Mouse (Mus musculus) stomach, postnatal 0 days (tissue): ENCODE data around the gene Ston2. TPM values are rescaled to one million over a fixed set of nuclear protein-coding genes. Genes with fewer than 3 reads are reported as not detected.
A peak's percentile ranks its signal among the peaks of the same experiment; 100 is the strongest.

Experiments used
- ATAC-seq: fragments of 200-750 bp; cut with Nextera tagmentation; 2 replicates; pipeline ENCODE4 v1.8.0; 2017; ENCODE audit not compliant: low FRiP score, low TSS enrichment
- DNase-seq: peaks from one replicate; pipeline ENCODE4 v3.0.0-alpha.2; 2016; ENCODE audit warnings: low spot score
- H3K27ac ChIP-seq: fragments of 300-500 bp; sonication (generic); replicated peaks from 2 replicates; pipeline ENCODE4 v1.5.1; 2014; ENCODE audit warnings: mild to moderate bottlenecking, control low read depth
- H3K27me3 ChIP-seq: fragments of 300-500 bp; sonication (generic); 2 replicates; pipeline ENCODE4 v1.6.1; 2014; ENCODE audit warnings: low read length; ENCODE audit not compliant: control insufficient read depth, insufficient read depth
- H3K36me3 ChIP-seq: fragments of 300-500 bp; sonication (generic); 2 replicates; pipeline ENCODE4 v1.6.1; 2014; ENCODE audit warnings: low read length, mixed read lengths; ENCODE audit not compliant: control insufficient read depth, insufficient read depth
- H3K4me1 ChIP-seq: fragments of 300-500 bp; sonication (generic); replicated peaks from 2 replicates; pipeline ENCODE4 v1.6.1; 2014; ENCODE audit warnings: antibody characterized with exemption; ENCODE audit not compliant: control insufficient read depth, insufficient read depth
- H3K4me2 ChIP-seq: fragments of 300-500 bp; sonication (generic); replicated peaks from 2 replicates; pipeline ENCODE4 v1.6.1; 2014; ENCODE audit warnings: low read depth, mild to moderate bottlenecking, control low read depth, moderate library complexity
- H3K4me3 ChIP-seq: fragments of 300-500 bp; sonication (generic); 2 replicates; pipeline ENCODE4 v1.5.1; 2014; ENCODE audit warnings: low read depth, low read length, control low read depth
- H3K9ac ChIP-seq: fragments of 300-500 bp; sonication (generic); 2 replicates; pipeline ENCODE4 v1.6.1; 2014; ENCODE audit warnings: mild to moderate bottlenecking, low read length, control low read depth, mixed read lengths
- H3K9me3 ChIP-seq: fragments of 300-500 bp; sonication (generic); 2 replicates; pipeline ENCODE4 v1.6.1; 2016; ENCODE audit warnings: low read length; ENCODE audit not compliant: control insufficient read depth
- CTCF ChIP-seq: IDR thresholded peaks from 2 replicates; pipeline ENCODE4 v1.5.1; 2016; ENCODE audit warnings: antibody characterized with exemption, low read depth, mild to moderate bottlenecking, moderate library complexity
- EP300 ChIP-seq: optimal IDR thresholded peaks from 2 replicates; pipeline ENCODE3; 2016; ENCODE audit warnings: antibody characterized with exemption
- WGBS: fragments of 180-500 bp; shearing (Covaris S2); extraction: QIAGEN DNeasy Blood & Tissue Kit; methylation state at CpG from one replicate; pipeline ENCODE4 v1.1.7; 2014; 5-methylcytosine and 5-hydroxymethylcytosine counted together
- polyA plus RNA-seq: library from polyadenylated mRNA; unstranded; fragments of >200 nt; fragmentation: Nextera tagmentation; extraction: Ambion mirVana; gene quantifications from 2 replicates; pipeline ENCODE4 v1.2.1, GENCODE M21; 2015

Gene Ston2
- polyA plus RNA-seq, 1 experiment from 2014 or later, result 5.5 TPM

- no peak for TF ChIP-seq EP300
- no peak for TF ChIP-seq CTCF
- 81% methylated on average over 3 of the region's 3 CpGs for WGBS
- ATAC-seq, result no peak
- Histone ChIP-seq H3K9ac (no peak overlapping the region), H3K27me3 (no peaks in the 10 kb centered on the region), H3K4me1 (no peaks in the 10 kb centered on the region), H3K4me3 (no peak overlapping the region), H3K4me2 (no peak overlapping the region), H3K36me3 (no peaks in the 10 kb centered on the region), H3K27ac (no peak overlapping the region), H3K9me3 (no peaks in the 10 kb centered on the region)
- no peak for DNase-seq
Measured at GRCm38 (mm10) chr12:91666607-91667006, 121.6 kb downstream of the Ston2 start.

- WGBS, result 83% methylated on average over 5 of the region's 5 CpGs
- Histone ChIP-seq H3K36me3 (no peaks in the 10 kb centered on the region), H3K9me3 (no peaks in the 10 kb centered on the region), H3K4me2 (no peak overlapping the region), H3K27me3 (no peaks in the 10 kb centered on the region), H3K4me3 (no peak overlapping the region), H3K9ac (no peak overlapping the region), H3K4me1 (no peaks in the 10 kb centered on the region), H3K27ac (no peak overlapping the region)
- TF ChIP-seq EP300 (no peak), CTCF (no peak)
- DNase-seq, result no peak
- ATAC-seq, result no peak
Measured at GRCm38 (mm10) chr12:91665431-91665830, 122.8 kb downstream of the Ston2 start.

GRCm38 (mm10) chr12:91663260-91663659 is 124.9 kb downstream of the Ston2 start:
- 55% methylated on average over 6 of the region's 6 CpGs for WGBS
- no peak overlapping the region for H3K9ac ChIP-seq
- H3K27ac ChIP-seq, result 0 out of 2 replicates have a peak overlapping the region, but pooled peaks have one; percentile 8
- DNase-seq (no peak), ATAC-seq (no peak)
- no peak overlapping the region for H3K4me2 ChIP-seq
- H3K27me3 ChIP-seq, result no peaks in the 10 kb centered on the region
- no peaks in the 10 kb centered on the region for H3K36me3 ChIP-seq
- TF ChIP-seq CTCF, result no peak
- TF ChIP-seq EP300, result no peak
- no peaks in the 10 kb centered on the region for H3K4me1 ChIP-seq
- H3K9me3 ChIP-seq, result no peaks in the 10 kb centered on the region
- H3K4me3 ChIP-seq, result no peak overlapping the region

GRCm38 (mm10) chr12:91662844-91663243 is 125.3 kb downstream of the Ston2 start:
- no peak overlapping the region for H3K27ac ChIP-seq
- ATAC-seq (no peak), DNase-seq (no peak)
- H3K27me3 ChIP-seq, result no peaks in the 10 kb centered on the region
- no peak overlapping the region for H3K9ac ChIP-seq
- 76% methylated on average over 4 of the region's 4 CpGs for WGBS
- no peak overlapping the region for H3K4me2 ChIP-seq
- H3K4me3 ChIP-seq, result no peak overlapping the region
- no peaks in the 10 kb centered on the region for H3K9me3 ChIP-seq
- TF ChIP-seq EP300, result no peak
- TF ChIP-seq CTCF, result no peak
- H3K4me1 ChIP-seq, result no peaks in the 10 kb centered on the region
- H3K36me3 ChIP-seq, result no peaks in the 10 kb centered on the region

- no peak for ATAC-seq
Measured at GRCm38 (mm10) chr12:91660640-91661417, 127.4 kb downstream of the Ston2 start.

GRCm38 (mm10) chr12:91654399-91655122 is 133.6 kb downstream of the Ston2 start:
- DNase-seq, result no peak
- WGBS, result 42% methylated on average over 3 of the region's 3 CpGs
- Histone ChIP-seq H3K27me3 (no peaks in the 10 kb centered on the region), H3K36me3 (no peaks in the 10 kb centered on the region), H3K4me1 (no peaks in the 10 kb centered on the region), H3K9ac (no peak overlapping the region), H3K9me3 (no peaks in the 10 kb centered on the region), H3K4me2 (no peak overlapping the region), H3K4me3 (no peak overlapping the region), H3K27ac (no peak overlapping the region)
- no peak for ATAC-seq
- TF ChIP-seq EP300 (no peak), CTCF (no peak)

More at GRCm38 (mm10) chr12:91660640-91661417, 127.4 kb downstream of the Ston2 start:
- Histone ChIP-seq H3K9ac (no peak overlapping the region), H3K4me3 (no peak overlapping the region), H3K4me2 (no peak overlapping the region), H3K36me3 (no peaks in the 10 kb centered on the region), H3K27ac (no peak overlapping the region), H3K27me3 (no peaks in the 10 kb centered on the region), H3K4me1 (no peaks in the 10 kb centered on the region), H3K9me3 (no peaks in the 10 kb centered on the region)
- TF ChIP-seq EP300 (no peak), CTCF (no peak)
- 72% methylated on average over 12 of the region's 12 CpGs for WGBS
- DNase-seq, result no peak
